Mouse (Mus musculus) bone marrow, adult 2 months (tissue): Measurements from ENCODE around the gene Ddc.

Experiments
- CTCF ChIP-seq: fragments of 200-500 bp; IDR thresholded peaks from 2 replicates; pipeline ENCODE4 v1.5.1; 2011; ENCODE audit warnings: low read length, control low read depth; ENCODE audit not compliant: control insufficient read depth, insufficient read depth
- POLR2A ChIP-seq: fragments of 200-500 bp; IDR thresholded peaks from 2 replicates; pipeline ENCODE4 v1.6.1; 2011; ENCODE audit warnings: low read depth, mild to moderate bottlenecking, control low read depth, low read length, borderline replicate concordance; ENCODE audit not compliant: control insufficient read depth

DNA sequence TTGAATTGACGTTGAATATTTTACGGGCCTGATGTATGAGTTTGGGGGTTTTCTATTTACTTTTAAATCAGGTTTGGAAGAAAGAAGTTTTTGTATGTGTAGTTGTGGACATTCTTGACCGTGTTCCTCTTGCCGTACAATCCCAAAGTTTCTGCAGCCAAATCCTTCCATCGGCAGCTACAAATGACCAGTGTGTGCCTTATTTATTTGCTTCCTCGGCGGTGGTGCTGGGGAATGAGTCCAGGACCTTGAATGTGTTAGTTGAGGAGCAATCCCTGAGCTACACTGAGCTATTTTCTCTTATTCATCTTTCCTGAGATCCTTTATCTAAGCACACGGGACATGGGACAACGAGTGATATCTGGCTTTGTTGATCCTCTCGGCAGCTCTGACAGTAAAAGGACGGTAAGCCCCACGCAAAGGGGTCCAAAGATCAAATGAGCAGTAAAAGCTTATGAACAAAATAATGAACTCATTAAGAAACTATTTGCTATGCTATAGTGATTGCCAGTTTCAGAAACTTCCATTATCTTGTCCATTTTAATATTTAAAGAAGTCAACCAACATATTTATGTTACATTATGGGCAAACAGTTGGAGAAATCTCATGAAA is 67.0 kb downstream of the Ddc start:
- TF ChIP-seq CTCF (no peak), POLR2A (no peak)
